Mouse (Mus musculus): ENCODE results near the gene Gm6502.
"Not testable (repeated sequence)": the region's sequence is repeated elsewhere in the genome, so short reads cannot be mapped to it uniquely, and the experiment has no call there.

Gene Gm6502

DNA sequence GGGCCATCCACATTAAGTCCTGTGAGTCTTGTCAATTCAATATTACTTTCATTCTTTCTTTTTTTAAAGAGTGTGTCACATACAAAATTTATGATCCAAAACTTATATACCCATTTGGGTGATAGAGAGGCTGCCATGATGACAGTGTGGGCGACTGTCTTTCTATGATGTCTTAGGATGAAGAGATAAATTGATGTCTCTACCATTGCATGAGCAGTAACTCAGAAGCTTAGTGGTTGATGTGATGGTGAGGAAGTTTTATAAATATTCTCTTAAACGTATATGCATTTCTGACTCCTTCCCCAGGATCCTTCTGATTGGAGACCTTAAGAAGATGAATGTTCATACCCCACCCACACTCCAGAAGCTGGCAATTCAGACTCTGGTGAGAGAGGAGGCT is at the start of gene Gm6502:
Gene Gm6502, plus strand, starts transcription at position 301 of the 400 bp plus-strand sequence.
- not testable (repeated sequence) for DNase-seq

DNA sequence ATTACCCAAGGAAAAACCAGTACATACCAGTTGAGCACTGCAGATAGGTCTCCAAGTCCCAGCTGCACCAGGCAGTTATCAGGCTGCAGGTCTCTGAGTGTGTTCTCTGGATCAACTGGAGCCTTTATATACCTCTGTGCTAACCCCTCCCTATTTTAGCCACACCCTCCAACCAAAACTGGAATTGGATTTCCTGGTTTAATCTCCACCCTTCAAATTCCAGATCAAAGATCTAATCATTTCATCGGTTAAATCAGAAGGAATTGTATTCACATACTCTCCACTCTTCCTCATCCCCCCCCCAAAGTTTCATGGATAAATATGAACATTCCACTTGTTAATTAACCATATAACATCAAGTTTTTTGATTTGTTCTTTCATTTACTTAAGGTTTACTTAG is 7.5 kb upstream of the Gm6502 start, which contains the start of gene A430089I19Rik:
Gene A430089I19Rik, minus strand, starts transcription at position 101 of the 400 bp plus-strand sequence.
- not testable (repeated sequence) for DNase-seq

DNA sequence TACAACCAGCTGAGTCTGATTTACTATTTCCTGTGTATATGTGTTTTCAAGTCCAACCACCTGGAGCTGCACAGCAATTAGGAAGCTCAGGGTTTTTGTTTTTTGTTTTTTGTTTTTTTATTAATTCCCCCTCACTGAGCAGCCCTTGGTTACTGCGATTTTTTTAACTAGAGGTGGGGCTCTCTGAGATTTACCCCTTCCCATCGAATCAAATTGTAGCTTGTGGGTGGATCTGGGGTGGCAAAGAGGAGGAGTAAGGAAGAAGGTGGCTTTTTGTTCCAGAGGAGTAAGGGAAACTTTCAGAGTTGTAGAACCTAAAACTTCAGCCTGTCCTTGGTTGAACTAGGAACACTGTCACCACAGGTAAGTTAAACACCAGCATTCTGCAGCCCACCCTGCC is 25.2 kb downstream of the Gm6502 start, which contains the start of gene AA792892:
Gene AA792892, plus strand, starts transcription at position 301 of the 400 bp plus-strand sequence.
- not testable (repeated sequence) for DNase-seq

Data from thymus, postnatal 25 days (tissue).